Mouse (Mus musculus) embryonic facial prominence, embryonic 11.5 days (tissue): Measurements from ENCODE around the gene Olig3. TPM values are rescaled to one million over a fixed set of nuclear protein-coding genes. Genes with fewer than 3 reads are reported as not detected.

ENCODE experiments used
- ATAC-seq: fragments of 200-750 bp; cut with Nextera tagmentation; replicated peaks from 2 replicates; pipeline ENCODE4 v1.8.0; 2017; ENCODE audit warnings: low read depth; ENCODE audit not compliant: insufficient number of reproducible peaks, low FRiP score, low TSS enrichment
- DNase-seq: peaks from one replicate; pipeline ENCODE4 v3.0.0-alpha.2; 2015; ENCODE audit warnings: low spot score
- H3K27ac ChIP-seq: fragments of 300-500 bp; sonication (generic); replicated peaks from 2 replicates; pipeline ENCODE4 v1.5.1; 2014; ENCODE audit warnings: mild to moderate bottlenecking, low read depth, low read length, control low read depth
- H3K27me3 ChIP-seq: fragments of 300-500 bp; sonication (generic); 2 replicates; pipeline ENCODE4 v1.6.1; 2014; ENCODE audit warnings: mild to moderate bottlenecking, low read length, moderate library complexity, mixed read lengths; ENCODE audit not compliant: control insufficient read depth, insufficient read depth
- H3K36me3 ChIP-seq: fragments of 300-500 bp; sonication (generic); replicated peaks from 2 replicates; pipeline ENCODE4 v1.6.1; 2014; ENCODE audit warnings: low read depth, mild to moderate bottlenecking, low read length, moderate library complexity, mixed read lengths; ENCODE audit not compliant: control insufficient read depth, insufficient read depth
- H3K4me1 ChIP-seq: fragments of 300-500 bp; sonication (generic); 2 replicates; pipeline ENCODE4 v1.6.1; 2014; ENCODE audit warnings: low read length, mixed read lengths; ENCODE audit not compliant: control insufficient read depth, insufficient read depth
- H3K4me2 ChIP-seq: fragments of 300-500 bp; sonication (generic); 2 replicates; pipeline ENCODE4 v1.6.1; 2014; ENCODE audit warnings: low read depth, mild to moderate bottlenecking, control low read depth, low read length, moderate library complexity
- H3K4me3 ChIP-seq: fragments of 300-500 bp; sonication (generic); 2 replicates; pipeline ENCODE4 v1.5.1; 2014; ENCODE audit warnings: low read depth, low read length, control low read depth
- H3K9ac ChIP-seq: fragments of 300-500 bp; sonication (generic); replicated peaks from 2 replicates; pipeline ENCODE4 v1.6.1; 2014; ENCODE audit warnings: mild to moderate bottlenecking, control low read depth, low read length
- H3K9me3 ChIP-seq: fragments of 300-500 bp; sonication (generic); replicated peaks from 2 replicates; pipeline ENCODE4 v1.6.1; 2016; ENCODE audit warnings: mild to moderate bottlenecking, low read length, inconsistent platforms, mixed read lengths; ENCODE audit not compliant: control insufficient read depth
- WGBS: fragments of 180-500 bp; shearing (Covaris S2); extraction: QIAGEN DNeasy Blood & Tissue Kit; methylation state at CpG from one replicate; pipeline ENCODE4 v1.1.7; 2014; 5-methylcytosine and 5-hydroxymethylcytosine counted together
- polyA plus RNA-seq: library from polyadenylated mRNA; unstranded; fragments of >200 nt; fragmentation: Nextera tagmentation; extraction: Ambion mirVana; gene quantifications from 2 replicates; pipeline ENCODE4 v1.2.1, GENCODE M21; 2014

Gene Olig3
- polyA plus RNA-seq, 1 experiment from 2014 or later: 1.4 TPM

GRCm38 (mm10) chr10:19338695-19339630 lies 17.4 kb upstream of the Olig3 start:
- Histone ChIP-seq H3K27me3 (0 out of 2 replicates have a peak, but pooled peaks cover 2% of the 10 kb centered on the region), H3K4me3 (no peak overlapping the region), H3K4me2 (no peak overlapping the region), H3K9me3 (no peaks in the 10 kb centered on the region), H3K27ac (no peak overlapping the region), H3K36me3 (no peaks in the 10 kb centered on the region), H3K4me1 (no peaks in the 10 kb centered on the region), H3K9ac (no peak overlapping the region)
- DNase-seq (peak; percentile 45), ATAC-seq (no peak)
- WGBS: 8% methylated on average over 18 of the region's 18 CpGs

GRCm38 (mm10) chr10:19344039-19344438 lies 12.3 kb upstream of the Olig3 start:
- no peak overlapping the region for H3K4me3 ChIP-seq
- H3K4me1 ChIP-seq: no peaks in the 10 kb centered on the region
- ATAC-seq (no peak), DNase-seq (no peak)
- no peak overlapping the region for H3K9ac ChIP-seq
- H3K9me3 ChIP-seq: no peaks in the 10 kb centered on the region
- H3K27me3 ChIP-seq: peaks cover 2% of the 10 kb centered on the region; the same call in 1 of the 2 replicates
- H3K27ac ChIP-seq: no peak overlapping the region
- no peaks in the 10 kb centered on the region for H3K36me3 ChIP-seq
- 86% methylated on average over 6 of the region's 6 CpGs for WGBS
- no peak overlapping the region for H3K4me2 ChIP-seq

GRCm38 (mm10) chr10:19349326-19349725 lies 7.0 kb upstream of the Olig3 start:
- Histone ChIP-seq H3K4me1 (no peaks in the 10 kb centered on the region), H3K27ac (no peak overlapping the region), H3K9ac (no peak overlapping the region), H3K4me2 (no peak overlapping the region), H3K4me3 (no peak overlapping the region), H3K36me3 (no peaks in the 10 kb centered on the region), H3K27me3 (peaks cover 18% of the 10 kb centered on the region), H3K9me3 (no peaks in the 10 kb centered on the region)
- ATAC-seq (no peak), DNase-seq (no peak)
- WGBS: 35% methylated on average over 3 of the region's 3 CpGs

- Histone ChIP-seq H3K4me3 (no peak overlapping the region), H3K27ac (no peak overlapping the region), H3K36me3 (no peaks in the 10 kb centered on the region), H3K9ac (no peak overlapping the region), H3K9me3 (no peaks in the 10 kb centered on the region), H3K4me2 (no peak overlapping the region), H3K4me1 (peaks cover 4% of the 10 kb centered on the region; the same call in 1 of the 2 replicates), H3K27me3 (peaks cover 38% of the 10 kb centered on the region)
- no peak for ATAC-seq
- peak; percentile 24 for DNase-seq
- WGBS: under 1% methylated on average over 24 of the region's 24 CpGs
These were observed 4.1 kb upstream of the Olig3 start for GRCm38 (mm10) chr10:19352006-19352877.

GRCm38 (mm10) chr10:19352878-19353301 lies 3.4 kb upstream of the Olig3 start:
- H3K4me2 ChIP-seq: no peak overlapping the region
- H3K9ac ChIP-seq: no peak overlapping the region
- WGBS: under 1% methylated on average over 16 of the region's 16 CpGs
- DNase-seq (no peak), ATAC-seq (0 out of 2 replicates have a peak, but pooled peaks have one; percentile 18)
- no peak overlapping the region for H3K4me3 ChIP-seq
- H3K27me3 ChIP-seq: peaks cover 44% of the 10 kb centered on the region
- no peaks in the 10 kb centered on the region for H3K36me3 ChIP-seq
- H3K9me3 ChIP-seq: no peaks in the 10 kb centered on the region
- H3K4me1 ChIP-seq: peaks cover 4% of the 10 kb centered on the region; the same call in 1 of the 2 replicates
- no peak overlapping the region for H3K27ac ChIP-seq

GRCm38 (mm10) chr10:19353631-19354030 lies 2.7 kb upstream of the Olig3 start:
- WGBS: 1% methylated on average over 5 of the region's 5 CpGs
- Histone ChIP-seq H3K4me1 (peaks cover 4% of the 10 kb centered on the region; the same call in 1 of the 2 replicates), H3K4me3 (no peak overlapping the region), H3K36me3 (no peaks in the 10 kb centered on the region), H3K27ac (no peak overlapping the region), H3K4me2 (no peak overlapping the region), H3K27me3 (peaks cover 50% of the 10 kb centered on the region), H3K9ac (no peak overlapping the region), H3K9me3 (no peaks in the 10 kb centered on the region)
- ATAC-seq (no peak), DNase-seq (peak; percentile 6)

- Histone ChIP-seq H3K4me1 (peaks cover 4% of the 10 kb centered on the region; the same call in 1 of the 2 replicates), H3K36me3 (no peaks in the 10 kb centered on the region), H3K27ac (no peak overlapping the region), H3K4me2 (no peak overlapping the region), H3K27me3 (peaks cover 54% of the 10 kb centered on the region), H3K9me3 (no peaks in the 10 kb centered on the region), H3K4me3 (no peak overlapping the region), H3K9ac (no peak overlapping the region)
- ATAC-seq (no peak), DNase-seq (peak; percentile 12)
- WGBS: 2% methylated on average over 6 of the region's 6 CpGs
These were observed 2.2 kb upstream of the Olig3 start for GRCm38 (mm10) chr10:19354146-19354545.
